Mouse (Mus musculus) frontal cortex, postnatal 25 days (tissue): Measurements from ENCODE around the gene B4galnt1.
A peak's percentile ranks its signal among the peaks of the same experiment; 100 is the strongest.
"Not testable (repeated sequence)": the region's sequence is repeated elsewhere in the genome, so short reads cannot be mapped to it uniquely, and the experiment has no call there.

ENCODE experiments used
- DNase-seq, 2 experiments: peaks; one replicate each; pipeline ENCODE4 v3.0.0; 2022; ENCODE audit warnings: low spot score in 2 of 2

B4galnt1 gene

DNA sequence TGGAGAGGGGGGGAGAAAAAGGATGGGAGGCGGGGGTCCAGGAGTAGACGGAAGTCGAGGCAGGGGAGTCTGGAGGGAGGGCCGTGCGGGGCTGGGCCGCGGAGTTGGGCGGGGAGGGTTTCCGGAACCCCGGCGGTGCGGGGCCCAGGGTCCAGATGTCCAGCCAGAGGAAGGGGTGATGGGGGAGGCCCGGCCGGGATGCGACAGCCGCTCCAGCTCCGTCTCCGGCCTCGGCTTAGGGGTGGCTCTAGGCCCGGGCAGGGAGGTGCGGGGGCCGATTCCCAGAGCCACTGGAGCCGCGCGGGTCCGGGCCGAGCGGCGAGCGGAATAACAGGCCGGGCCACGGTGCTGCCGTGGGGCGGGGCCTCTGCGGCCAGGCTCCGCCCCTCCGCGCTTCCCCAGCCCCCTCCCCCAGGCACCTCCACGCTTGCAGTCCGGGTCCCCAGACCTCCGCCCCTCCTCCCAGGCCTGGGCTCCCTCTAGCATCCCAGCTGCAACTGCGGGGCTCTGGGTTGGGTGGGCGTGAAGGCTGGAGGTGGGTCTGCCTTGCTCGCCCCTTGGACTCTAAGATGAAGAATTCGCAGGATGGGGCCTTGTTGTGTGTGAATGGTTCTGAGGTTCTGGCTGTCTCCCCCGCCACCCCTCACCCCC, 23.6 kb downstream of the B4galnt1 start:
- DNase-seq, result no peak

DNA sequence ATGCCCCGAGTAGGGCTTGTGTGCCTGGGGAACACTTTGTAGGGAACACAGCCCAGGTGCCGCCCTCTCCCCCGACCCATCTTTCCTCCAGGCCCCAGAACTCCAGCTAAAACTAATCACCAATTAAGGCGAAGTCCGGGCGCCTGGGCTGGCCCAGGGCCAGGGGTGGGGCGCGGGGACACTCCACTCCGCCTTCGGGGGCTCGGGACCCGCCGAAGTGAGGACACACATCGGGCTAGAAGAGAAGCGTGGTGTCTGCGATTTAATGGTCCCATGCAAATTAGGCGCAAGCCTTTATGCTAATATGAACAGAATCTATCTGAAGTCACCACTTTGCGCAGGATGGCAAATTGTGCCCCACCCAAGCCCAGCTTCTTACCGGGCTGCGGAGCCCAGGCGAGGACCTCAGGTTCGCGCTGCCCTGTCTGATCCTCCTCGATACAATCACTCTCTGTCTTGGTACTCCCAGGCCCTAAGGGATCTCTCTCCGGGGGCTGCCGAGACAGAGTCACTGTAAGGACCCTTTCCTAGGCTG, 24.2 kb downstream of the B4galnt1 start:
- no peak for DNase-seq

DNA sequence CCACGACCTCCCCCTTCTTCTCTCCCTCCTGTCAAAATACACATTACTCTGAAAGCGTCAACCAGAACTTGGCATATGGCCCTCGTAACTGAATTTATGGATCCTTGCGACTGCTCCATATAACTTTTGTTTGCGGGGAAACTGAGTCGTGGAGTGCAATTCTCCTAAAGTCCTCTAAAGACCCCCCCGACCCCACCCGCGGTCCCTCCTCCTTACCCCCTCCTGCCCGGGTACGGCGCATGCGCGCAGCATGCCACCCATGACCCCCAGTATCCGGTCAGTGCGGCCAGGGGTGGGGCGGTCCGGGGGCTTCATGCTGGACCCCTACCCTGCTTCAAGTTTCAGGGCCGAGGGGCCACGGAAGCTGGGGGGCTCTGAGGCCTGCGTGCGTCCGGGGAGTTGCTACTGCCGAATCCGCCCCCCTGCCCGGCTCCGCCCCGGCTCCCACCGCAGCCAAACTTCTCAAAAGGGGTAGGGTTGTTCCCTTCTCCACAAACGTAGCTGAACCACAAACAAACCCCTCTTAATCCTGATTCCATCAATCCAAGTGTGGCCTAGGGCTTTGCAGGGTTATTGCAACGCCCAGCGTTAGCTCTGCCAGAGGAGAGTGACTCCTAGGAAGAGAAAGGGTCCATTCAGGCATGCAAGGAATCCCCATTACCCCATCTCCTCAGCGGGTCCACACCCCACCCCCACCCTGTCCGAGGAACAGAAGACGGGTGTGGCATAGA, 24.8 kb downstream of the B4galnt1 start, which contains the start of gene Arhgef25:
Gene Arhgef25, minus strand, starts transcription at position 433 of the 731 bp plus-strand sequence.
- DNase-seq, result no peak

DNA sequence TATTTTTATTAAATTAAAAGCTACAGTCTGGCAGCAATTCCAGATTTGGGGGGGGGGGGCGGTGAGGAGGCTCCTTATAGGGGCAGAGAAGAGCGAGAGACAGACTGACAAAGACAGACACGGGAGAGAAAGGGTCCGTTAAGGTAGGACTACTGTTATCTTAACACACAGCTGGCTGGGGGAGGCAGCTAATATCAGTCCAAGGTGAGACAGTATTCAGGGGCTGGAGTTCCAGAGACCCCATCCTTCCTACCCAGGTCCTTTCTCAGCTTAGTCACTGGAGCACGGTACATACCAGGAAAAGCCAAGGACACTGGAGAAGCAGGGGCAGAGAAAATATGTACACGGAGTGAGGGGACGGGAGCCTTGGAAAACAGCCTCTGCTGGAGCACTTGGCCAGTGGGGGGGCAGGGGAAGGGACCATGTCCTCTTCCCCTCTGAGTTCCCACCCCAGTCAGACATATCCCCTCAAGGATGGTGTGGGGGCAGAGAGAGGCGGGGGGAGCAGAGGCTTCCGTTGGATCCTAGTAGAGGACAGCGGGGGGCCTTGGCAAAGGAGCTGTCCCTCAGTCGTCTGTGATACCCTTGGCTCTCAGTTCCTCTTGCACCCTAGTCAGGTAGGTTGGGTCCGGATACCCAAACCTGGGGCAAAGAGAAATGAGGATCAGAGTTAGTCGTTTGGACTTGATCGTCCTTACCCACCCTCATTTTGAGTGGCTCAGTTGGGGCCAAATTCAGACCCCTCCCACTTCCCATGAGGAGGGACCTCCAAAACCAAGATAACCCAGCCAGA, 25.6 kb downstream of the B4galnt1 start:
- no peak for DNase-seq

DNA sequence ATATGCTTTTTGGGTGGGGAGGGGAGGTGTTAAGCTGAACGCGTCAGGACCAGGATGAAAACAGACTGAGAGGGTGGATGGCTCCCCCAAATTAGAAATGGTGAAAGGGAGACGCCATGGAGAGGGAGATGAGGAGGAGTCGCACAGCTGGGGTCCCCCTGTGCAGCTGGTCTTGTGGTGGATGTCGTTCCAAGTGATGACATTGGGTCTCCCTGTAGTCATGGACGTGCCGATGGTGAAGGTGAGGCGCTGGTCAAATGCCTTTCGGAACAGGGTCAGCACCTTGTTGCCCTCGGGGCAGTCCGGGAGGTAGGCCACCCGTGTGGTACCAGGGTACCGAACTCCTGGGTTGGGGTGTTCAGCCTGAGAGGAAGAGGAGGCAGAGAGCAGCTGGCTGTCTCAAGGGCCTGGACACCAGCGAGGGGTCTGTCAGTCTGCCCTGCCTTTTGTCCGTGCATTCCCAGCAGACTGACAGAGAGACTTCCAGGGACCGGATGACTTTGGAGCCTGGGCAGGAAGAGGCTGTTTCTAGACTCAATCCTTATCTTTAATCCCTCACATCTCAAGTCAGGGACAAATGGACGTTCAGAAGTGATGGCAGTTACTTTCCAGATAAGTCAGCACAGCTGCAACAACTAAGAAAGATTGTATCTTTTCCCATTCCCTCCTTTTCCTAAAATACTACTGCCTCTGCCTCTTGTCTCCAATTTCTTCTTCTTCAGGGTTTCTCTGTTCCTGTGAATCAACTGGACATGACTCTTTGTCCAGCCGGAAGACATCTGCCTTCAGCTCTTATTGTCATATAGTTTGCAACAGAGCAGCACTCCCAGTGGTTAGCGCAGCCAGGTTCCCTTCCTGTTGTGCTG, 26.4 kb downstream of the B4galnt1 start:
- no peak for DNase-seq

DNA sequence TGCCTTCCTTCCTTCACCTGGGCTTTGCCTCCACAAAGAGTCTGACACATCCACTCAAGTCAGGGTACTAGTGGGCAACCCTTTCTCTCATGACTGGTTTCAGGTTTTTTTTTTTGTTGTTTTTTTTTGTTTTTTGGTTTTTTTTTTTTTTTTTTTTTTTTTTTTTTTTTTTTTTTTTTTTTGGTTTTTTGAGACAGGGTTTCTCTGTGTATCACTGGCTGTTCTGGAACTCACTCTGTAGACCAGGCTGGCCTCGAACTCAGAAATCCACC, 27.0 kb downstream of the B4galnt1 start:
- DNase-seq, result not testable (repeated sequence)

DNA sequence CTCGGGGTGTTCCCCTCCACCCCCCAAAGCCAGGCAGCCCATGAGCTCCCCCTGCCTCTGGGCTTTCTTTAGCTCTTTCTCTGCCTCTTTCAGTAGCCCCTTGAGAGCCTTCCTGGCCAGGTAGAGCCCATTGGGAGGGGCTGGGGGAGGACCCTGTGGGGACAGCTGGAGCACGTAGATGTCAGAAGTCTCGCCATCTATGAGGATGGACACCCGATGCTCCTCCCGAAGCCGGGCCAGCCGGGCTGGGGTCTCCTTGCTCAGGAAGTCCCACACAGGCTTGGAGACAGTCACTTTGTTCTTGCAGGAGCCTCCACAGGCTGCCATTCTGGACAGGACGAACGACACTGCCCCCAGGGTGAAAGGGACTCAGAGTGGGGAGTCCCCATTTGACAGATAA, 28.0 kb downstream of the B4galnt1 start:
- no peak for DNase-seq

DNA sequence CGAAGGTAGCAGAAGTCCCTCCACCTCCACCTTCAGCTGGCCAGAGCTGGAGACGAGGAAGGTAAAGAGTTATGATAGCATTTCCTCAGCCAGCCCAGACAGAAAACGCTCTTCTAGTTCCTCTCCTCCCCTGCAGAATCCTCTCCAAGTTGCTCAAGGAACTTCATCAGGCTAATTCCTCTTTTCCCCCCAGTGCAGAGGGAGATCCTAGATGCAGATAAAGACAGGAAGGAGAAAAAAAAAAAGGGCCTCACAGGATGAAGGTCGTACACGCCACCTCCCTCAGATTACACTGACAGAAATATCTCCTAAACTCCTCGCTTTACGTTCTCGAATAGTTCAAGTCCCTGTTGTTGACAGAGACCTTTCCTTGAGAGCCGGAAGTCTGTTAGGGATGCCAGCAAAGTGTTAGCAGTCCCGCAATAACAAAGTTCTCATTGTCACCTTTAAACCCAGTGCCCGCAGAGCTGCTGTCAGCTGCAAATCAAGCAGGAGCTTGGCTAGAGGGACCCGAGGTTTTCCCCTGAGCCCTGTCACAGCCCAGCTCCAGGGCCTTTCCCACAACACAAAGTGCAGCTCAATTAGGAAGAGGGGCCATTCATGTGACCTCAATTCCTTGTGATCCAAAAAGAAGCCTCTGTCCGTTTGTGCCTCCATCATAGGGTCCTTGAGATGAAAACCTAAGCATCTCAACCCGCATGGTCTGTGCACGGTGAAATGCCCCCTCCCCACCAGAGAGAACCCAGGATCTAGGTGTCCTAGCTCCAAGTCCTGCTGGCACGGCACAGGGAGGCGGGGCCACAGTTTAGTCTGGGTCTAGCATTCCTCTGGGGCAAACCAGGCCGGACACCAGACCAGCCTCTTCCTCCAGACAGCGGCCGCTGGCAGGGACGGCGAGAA, 29.7 kb downstream of the B4galnt1 start:
- DNase-seq, result no peak

DNA sequence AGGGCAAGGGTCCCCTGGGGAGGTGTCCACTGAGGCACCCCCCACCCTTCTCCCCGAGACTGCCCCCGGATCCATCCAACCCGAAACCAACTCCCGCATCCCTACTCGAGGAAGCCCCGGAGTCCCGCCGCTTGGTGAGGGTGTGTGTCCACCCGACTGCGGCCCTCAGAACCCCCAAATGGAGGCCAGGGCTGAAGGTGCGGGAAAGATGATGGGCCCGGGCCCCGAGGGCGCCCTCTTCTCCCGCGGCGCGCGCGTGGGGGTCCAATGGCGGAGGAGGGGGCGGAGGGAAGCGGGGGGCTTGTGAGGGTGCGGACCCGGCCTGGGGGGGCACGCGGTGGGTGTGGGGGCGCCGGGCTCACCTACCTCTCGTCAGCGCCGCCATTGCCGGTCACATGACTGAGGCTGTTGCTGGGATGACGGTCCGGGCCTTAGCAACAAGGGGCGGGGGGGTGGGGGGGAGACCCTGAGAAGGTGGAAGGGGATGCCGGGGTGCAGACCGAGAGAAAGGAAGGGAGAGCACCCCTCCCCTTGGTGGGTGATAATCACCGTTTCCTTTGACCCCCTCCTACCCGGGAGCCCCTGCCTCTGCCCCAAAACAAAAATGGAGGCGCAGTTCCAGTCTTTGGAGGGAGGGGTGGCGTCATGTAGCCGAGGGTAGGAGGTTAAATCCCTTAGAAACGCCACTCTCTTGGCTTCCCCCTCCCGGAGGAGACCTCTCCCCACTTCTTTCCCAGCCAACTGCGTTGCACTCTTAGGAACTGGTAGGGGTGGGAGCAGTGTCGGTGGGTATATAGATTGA, 30.5 kb downstream of the B4galnt1 start, which contains the start of gene Dtx3:
Gene Dtx3, minus strand, starts transcription at position 401 of the 802 bp plus-strand sequence.
- DNase-seq, result no peak

DNA sequence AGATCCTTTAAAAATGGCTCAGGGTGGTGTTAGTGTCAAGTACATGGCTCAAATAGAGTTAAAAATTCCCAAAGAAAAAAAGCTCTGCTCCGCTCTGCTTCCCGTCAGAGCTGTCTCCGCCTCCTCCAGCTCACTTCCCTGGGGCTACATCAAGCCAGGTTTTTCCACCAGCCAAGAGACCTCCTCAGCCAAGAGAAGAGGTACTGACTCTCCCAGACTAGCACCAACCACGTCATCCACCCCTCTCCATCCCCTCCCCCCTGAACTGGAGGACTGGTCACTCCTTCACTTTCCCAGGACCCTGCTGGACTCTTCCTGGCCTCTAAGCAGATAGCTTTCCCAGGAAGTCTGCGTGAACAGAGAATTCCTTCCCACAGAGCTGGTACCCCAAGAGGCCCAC, 31.4 kb downstream of the B4galnt1 start:
- peak in 1 of 2 experiments; percentile 53 for DNase-seq

DNA sequence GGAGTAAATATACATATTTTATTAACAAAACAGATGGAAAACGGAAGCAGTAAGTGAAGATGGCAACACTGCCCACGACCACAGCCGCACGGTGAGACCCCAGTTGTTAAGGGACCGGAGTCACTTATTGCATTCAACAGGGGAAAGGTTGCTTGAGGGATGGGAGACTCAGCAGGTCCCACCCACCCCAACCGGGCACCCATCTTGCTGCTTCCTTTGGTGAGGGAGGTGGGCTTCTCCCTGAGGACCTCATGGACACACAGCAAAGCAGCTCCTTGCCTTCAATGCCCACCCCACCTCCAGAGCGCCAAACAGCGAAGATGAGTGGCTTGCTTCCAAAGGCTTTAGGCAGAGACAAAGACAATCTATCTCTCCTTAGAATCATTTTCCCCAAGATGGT, 32.1 kb downstream of the B4galnt1 start:
- no peak for DNase-seq

DNA sequence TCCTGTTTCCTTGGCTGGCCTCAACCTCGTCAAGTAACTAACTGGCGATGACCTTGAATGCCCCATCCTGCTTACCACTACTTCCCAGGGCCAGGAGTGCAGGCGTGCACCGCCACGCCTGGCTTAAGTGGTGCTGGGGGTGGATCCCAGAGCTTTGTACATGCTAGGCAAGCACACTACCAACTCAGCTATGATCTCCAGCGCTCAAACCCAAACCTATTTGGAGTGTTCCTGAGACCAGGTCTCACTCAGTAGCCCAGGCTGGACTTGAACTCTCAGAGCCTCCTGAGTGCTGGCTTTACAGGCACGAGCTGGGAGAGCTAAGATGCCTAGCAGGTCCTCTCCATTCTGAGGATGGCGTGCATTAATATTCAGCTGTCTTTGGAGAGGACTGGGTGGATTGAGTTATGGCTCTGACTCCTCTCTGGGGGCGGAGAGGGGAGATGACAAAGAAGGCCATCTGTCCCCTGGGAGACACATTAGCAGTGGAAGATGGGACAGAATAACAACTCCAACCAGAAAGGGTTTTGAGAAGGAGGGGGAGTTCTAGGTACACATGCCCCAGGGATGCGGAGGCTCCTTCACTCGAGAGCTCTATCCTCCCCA, 32.6 kb downstream of the B4galnt1 start:
- DNase-seq, result no peak

DNA sequence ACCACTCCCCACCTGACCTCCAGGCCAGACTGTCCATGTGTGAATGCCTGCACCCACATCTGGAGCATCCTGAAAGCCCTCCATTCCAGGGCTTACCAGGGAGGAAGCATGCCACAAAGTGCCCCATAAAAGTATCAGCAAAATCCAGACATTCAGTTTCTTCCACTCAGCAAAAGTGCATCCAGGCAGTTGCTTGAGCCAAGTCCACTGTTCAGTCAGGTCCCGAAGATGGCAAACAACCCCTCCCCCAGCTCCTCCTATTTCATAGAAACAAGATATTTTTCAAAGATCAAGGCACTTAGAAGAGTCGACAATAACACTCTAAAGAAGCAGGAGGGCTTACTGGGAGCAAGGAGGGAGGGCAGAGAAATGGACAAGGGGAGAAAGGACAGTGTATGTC, 33.5 kb downstream of the B4galnt1 start:
- no peak for DNase-seq

DNA sequence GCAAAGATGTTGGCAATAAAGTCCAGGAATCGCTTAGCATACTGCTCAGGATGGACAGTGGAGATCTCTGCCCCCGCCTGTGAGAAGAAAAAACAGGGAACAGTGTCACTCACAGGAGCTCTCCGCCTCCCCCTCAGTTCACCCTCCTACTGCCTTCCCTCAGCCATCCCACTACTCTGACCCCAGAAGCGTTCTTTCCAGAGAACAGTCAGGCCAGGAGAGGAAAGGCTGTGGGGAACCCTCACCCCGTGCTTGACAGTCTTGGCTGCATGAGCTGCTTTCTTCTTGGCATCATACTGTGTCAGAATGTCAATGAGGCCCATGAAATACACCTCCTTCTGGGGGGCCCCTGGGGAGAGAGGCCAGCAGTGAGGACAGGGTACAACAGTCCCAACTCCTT, 34.0 kb downstream of the B4galnt1 start:
- DNase-seq, result no peak

DNA sequence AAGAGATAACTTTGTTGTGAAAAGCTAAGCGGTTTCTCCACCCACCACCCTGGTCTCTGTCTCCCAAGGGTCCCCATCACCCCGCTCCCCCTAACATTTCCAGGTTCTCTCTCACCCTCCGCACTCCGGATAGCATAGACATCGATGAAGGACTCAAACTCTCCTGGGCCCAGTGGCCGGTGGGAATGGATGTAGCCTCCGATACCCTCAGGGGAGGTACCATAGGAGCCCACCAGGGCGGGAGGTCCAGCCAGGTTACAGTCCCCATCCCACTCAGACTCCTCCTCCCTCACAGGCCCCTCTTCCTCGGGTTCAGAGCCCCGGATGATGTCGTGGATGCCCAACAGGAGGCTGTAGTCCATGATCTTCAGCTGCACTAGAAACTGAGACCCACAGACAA, 34.4 kb downstream of the B4galnt1 start:
- no peak for DNase-seq

DNA sequence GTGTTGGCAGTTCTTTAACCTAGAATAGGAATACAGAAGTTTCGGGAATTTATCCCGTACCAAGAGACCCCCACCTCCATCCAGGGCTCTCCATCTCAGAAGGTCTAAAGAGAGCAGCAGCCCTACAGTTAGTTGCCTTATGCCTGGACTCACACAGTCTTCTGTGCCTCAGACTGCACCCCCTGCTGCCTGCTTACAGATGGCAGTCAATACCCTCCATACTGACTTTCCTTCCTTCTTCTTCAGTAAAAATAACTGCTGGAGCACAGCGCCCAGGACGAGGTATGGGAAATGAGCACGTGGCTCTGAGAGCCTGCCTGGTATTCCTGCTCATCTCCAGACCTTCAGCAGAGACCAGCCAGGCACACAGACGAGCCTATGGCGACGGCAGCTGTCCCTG, 35.3 kb downstream of the B4galnt1 start:
- no peak for DNase-seq

DNA sequence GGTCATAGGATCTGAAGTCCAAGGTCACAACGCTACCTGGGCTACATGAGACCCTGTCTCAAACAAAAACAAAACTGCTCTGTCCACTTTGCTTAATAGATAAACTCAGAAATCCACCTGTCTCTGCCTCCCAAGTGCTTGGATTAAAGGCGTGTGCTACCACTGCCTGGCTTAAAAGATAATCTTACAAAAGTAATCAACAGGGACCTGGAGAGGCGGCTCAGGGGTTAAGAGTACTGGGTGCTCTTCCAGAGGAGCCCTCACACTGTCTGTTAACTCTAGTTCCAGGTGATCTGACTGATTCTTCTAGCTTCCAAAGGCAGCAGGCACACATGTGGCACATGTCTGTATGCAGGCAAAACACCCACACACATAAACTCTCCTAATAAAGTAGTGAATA, 38.1 kb downstream of the B4galnt1 start:
- DNase-seq, result no peak

DNA sequence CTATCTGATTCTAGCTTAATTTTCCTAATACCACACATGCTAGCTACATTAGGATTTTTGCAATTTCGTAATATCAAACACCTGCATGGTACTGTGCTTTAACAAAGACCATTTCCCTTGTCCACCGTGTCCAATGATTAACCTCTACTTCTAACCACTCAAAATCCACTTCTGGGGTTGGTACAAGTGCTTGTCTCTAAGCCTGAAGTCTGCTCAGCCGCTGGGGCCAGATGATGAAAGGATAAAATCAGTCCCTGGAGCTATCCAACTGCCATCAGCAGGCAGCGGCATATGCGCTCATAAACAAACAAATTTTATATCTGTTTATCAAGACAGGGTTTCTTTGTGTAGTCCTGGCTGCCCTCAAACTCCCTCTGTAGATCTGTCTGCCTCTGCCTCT, 39.6 kb downstream of the B4galnt1 start:
- DNase-seq, result no peak

DNA sequence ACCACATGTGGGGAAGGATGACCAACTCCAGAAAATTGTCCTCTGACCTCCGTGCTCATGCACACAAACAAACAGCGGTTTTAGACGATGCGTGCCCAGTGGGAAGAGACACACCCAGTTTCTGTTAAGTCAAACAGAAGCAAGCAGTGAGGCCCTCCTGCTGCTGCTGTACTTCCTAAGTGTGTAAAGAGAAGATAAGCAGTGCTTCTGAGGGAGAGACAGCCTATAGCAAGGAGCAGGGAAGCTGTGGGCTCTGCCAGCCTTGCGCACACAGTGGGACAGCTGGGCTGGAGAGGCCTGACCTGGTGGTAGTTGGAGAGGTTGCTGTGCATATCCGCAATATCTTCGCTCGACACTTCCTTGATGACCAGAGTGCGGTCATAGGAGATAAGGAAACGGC, 40.3 kb downstream of the B4galnt1 start:
- DNase-seq, result no peak
